Mouse (Mus musculus): ENCODE results near the gene Arl10.

The Arl10 gene

DNA sequence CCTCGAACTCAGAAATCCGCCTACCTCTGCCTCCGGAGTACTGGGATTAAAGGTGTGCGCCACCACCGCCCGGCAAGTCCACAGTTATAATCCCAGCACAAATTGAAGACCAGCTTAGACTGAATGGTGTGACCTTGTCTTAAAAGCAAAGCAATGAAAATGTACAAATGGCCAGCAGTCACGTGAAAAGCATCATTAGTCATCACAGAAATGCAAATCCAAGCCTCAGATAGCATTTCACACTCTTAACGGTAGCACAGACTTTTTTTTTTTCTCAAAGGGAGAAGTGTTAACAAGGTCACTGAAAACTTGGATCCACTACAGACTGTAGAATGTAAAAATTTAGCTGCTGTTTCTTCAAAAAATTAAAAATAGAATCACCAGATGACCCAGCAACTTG is 41.5 kb downstream of the Arl10 start:
- DNase-seq (ENCODE audit: low read depth, low spot score) = no peak

DNA sequence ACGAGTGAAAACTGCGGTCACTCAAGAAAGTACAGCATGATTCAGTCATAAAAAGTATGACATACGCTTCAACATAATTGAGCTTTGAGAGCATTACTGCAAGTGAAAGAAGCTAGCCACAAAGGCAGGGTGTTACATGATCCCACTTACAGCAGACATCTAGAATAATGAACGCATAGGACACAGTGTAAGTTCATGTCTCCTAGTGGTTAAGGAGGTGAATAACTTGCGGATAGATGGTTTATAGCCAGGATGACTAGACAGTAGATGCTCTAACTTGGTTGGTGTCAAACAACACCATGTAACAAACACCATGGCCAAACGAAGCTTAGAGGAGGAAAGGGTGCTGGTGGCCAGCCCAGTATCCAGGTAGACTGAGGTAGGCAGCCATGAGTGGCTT is 42.2 kb downstream of the Arl10 start:
- DNase-seq (ENCODE audit: low read depth, low spot score) = no peak

DNA sequence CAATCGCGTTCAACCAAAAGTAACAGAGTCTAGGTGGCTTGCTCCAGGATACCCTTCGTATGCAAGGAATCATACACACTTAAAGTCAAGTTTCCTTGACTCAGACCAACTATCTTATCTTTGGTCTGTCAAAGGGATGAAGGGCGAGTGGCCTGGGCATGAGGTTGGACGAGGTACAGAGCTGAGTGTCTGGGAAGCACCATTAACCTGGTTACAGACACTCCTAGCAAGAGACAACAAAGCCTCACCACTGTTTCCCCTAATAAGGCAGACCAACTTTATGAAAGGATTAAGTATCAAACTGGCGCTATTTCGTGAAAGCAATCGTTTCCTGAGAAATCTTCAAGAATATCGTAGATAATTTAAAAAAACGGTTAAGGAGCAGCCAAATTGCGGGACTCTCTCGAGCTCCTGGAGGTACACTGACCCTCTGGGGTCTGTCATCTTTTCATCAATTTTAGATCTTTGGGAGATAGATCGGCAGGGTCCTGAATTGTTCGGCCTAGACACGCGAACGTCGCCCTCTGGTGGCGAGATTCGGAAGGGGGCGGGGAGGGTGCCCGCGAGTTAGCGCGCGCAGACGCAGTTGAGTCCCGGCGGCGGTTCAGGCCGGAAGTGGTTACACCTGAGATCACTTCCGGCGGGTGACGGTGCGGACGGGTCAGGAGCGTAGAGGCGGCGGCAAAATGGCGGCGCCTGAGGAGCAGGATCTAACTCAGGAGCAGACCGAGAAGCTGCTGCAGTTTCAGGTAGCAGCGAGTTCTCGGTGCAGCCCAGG is 46.5 kb downstream of the Arl10 start, which contains the start of gene Faf2:
Gene Faf2 (plus strand): TSS at position 630 of the 778 bp plus-strand sequence.
- DNase-seq (ENCODE audit: low read depth, low spot score) = peak; percentile 94

DNA sequence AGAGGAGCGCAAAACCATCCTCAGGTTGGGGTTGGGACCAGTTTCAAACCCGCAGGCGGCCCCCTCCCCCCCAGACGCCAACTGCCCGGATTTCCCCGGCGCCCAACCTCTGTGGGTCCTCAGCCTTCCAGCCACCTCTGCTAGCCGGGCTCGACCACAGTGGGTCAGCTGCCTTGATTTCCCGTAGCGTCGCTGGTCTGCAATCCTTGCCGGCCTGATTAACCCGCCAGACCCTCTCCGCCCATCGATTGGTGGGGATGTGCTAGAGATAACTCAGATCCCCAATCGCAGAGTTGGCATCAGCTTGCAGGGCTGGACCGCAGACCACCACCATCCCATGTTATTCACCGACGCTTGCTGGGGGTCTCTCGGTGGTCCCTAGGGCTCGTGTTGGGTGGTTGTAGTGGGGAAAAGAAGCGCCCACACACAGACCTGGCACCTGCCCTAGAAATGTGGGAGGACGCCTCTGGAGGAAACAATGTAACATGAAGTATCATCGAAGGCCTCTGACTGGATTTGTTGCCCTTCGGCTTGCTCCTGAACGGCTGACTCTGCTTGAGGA is 47.2 kb downstream of the Arl10 start:
- no peak for DNase-seq (ENCODE audit: low read depth, low spot score)

- DNase-seq (ENCODE audit: low read depth, low spot score) = no peak
These were observed 54.3 kb downstream of the Arl10 start for GRCm38 (mm10) chr13:54629128-54629527.
